Mouse (Mus musculus) naive thymus-derived CD4-positive, alpha-beta T cell, adult 2 months (primary cell): ENCODE measurements around the gene Slc25a39.
"Not testable (repeated sequence)": the region's sequence is repeated elsewhere in the genome, so short reads cannot be mapped to it uniquely, and the experiment has no call there.

Experiments
- DNase-seq: peaks from one replicate; pipeline ENCODE4 v3.0.0-alpha.2; 2011; ENCODE audit warnings: low read depth

The Slc25a39 gene

GRCm38 (mm10) chr11:102411704-102412103 lies 4.0 kb upstream of the Slc25a39 start:
- peak; percentile 92 for DNase-seq

- DNase-seq: no peak
Observed at GRCm38 (mm10) chr11:102411061-102411460, 3.3 kb upstream of the Slc25a39 start.

- not testable (repeated sequence) for DNase-seq
Observed at GRCm38 (mm10) chr11:102410345-102410744, 2.6 kb upstream of the Slc25a39 start.

- DNase-seq: no peak
Observed at GRCm38 (mm10) chr11:102409795-102410330, 2.1 kb upstream of the Slc25a39 start.

- DNase-seq: peak; percentile 22
Observed at GRCm38 (mm10) chr11:102408888-102409794, 1.4 kb upstream of the Slc25a39 start.

GRCm38 (mm10) chr11:102408344-102408876 lies 664 bp upstream of the Slc25a39 start:
- DNase-seq: peak; percentile 97

- peak; percentile 91 for DNase-seq
Observed at GRCm38 (mm10) chr11:102406900-102407833, 579 bp downstream of the Slc25a39 start.

GRCm38 (mm10) chr11:102406401-102406800 lies 1.3 kb downstream of the Slc25a39 start:
- no peak for DNase-seq

GRCm38 (mm10) chr11:102405544-102406285 lies 2.0 kb downstream of the Slc25a39 start:
- no peak for DNase-seq

GRCm38 (mm10) chr11:102404161-102405010 lies 3.4 kb downstream of the Slc25a39 start:
- no peak for DNase-seq

GRCm38 (mm10) chr11:102403657-102404056 lies 4.1 kb downstream of the Slc25a39 start:
- no peak for DNase-seq

- no peak for DNase-seq
Observed at GRCm38 (mm10) chr11:102401898-102402500, 5.7 kb downstream of the Slc25a39 start.

- DNase-seq: no peak
Observed at GRCm38 (mm10) chr11:102400513-102401084, 7.1 kb downstream of the Slc25a39 start.

- DNase-seq: no peak
Observed at GRCm38 (mm10) chr11:102399610-102400072, 8.1 kb downstream of the Slc25a39 start.

- DNase-seq: no peak
Observed at GRCm38 (mm10) chr11:102399107-102399506, 8.6 kb downstream of the Slc25a39 start.

GRCm38 (mm10) chr11:102398007-102398825 lies 9.5 kb downstream of the Slc25a39 start:
- no peak for DNase-seq

GRCm38 (mm10) chr11:102396671-102397141 lies 11.0 kb downstream of the Slc25a39 start:
- DNase-seq: no peak

GRCm38 (mm10) chr11:102396263-102396662 lies 11.5 kb downstream of the Slc25a39 start:
- DNase-seq: no peak
